Mouse (Mus musculus): ENCODE measurements around the gene Ccdc105.

DNA sequence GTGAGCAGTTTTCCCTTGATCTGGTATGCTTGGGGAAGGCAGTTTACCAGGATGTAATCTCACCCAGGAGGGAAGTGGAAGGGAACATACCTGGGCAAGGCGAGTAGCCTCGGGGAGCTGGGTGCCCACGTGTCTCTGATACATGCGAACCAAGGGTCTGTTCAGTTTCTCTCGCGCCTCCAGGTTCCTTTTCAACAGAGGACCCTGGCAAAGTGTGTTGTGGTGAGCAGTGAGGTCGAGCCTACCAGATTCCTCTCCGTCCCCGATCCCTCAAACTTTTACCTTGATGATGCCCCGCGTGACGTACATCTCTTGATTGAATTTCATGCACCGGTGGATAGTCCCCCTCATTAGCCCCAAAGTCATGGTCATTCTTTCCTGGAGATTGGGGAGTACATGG lies 4.7 kb downstream of the Ccdc105 start:
- TF ChIP-seq CTCF (IDR thresholded peaks at IDR 0.05; ENCODE audit: low read depth) (no peak), EP300 (IDR thresholded peaks at IDR 0.05; ENCODE audit: low read depth) (no peak)

Data from liver, embryonic 14.5 days (tissue).